Mouse (Mus musculus): Measurements from ENCODE around the gene Zfp746. TPM values are rescaled to one million over a fixed set of nuclear protein-coding genes. Genes with fewer than 3 reads are reported as not detected.
A peak's percentile ranks its signal among the peaks of the same experiment; 100 is the strongest.
"Not testable (repeated sequence)": the region's sequence is repeated elsewhere in the genome, so short reads cannot be mapped to it uniquely, and the experiment has no call there.

The Zfp746 gene
- polyA plus RNA-seq (2014; fragmentation: Nextera tagmentation; extraction: Ambion mirVana): 11.5 and 14.5 TPM in 2 replicates

GRCm38 (mm10) chr6:48086471-48086878, at the start of gene Zfp746:
Gene Zfp746, minus strand, starts transcription at chr6:48086593.
- H3K27ac ChIP-seq (ENCODE audit: low read depth, low read length): peak within 1 kb of the TSS; percentile 78
- H3K4me2 ChIP-seq: peak within 1 kb of the TSS; percentile 89
- WGBS: under 1% methylated on average over 47 of the region's 53 CpGs
- no peaks in the 10 kb centered on the region for H3K9me3 ChIP-seq (ENCODE audit: control insufficient read depth, low read length)
- H3K27me3 ChIP-seq (replicated peaks; ENCODE audit: control insufficient read depth, insufficient read depth, low read length): no peaks in the 10 kb centered on the region
- peak within 1 kb of the TSS; percentile 73 for H3K4me3 ChIP-seq (ENCODE audit: low read depth, low read length)
- peak within 1 kb of the TSS; percentile 83 for H3K9ac ChIP-seq (ENCODE audit: low read depth, low read length)
- ATAC-seq (replicated peaks; ENCODE audit: low FRiP score) (peak; percentile 92), DNase-seq (ENCODE audit: low spot score) (peak; percentile 89)
- H3K36me3 ChIP-seq (ENCODE audit: control insufficient read depth, insufficient read depth, low read length): peaks cover 15% of the 10 kb centered on the region
- peaks cover 18% of the 10 kb centered on the region for H3K4me1 ChIP-seq (replicated peaks; ENCODE audit: control insufficient read depth, insufficient read depth, low read length)

GRCm38 (mm10) chr6:48121092-48121491, 34.7 kb upstream of the Zfp746 start:
- H3K27ac ChIP-seq (ENCODE audit: low read depth, low read length); H3K36me3 ChIP-seq (ENCODE audit: control insufficient read depth, insufficient read depth, low read length); H3K9me3 ChIP-seq (ENCODE audit: control insufficient read depth, low read length); H3K4me1 ChIP-seq (replicated peaks; ENCODE audit: control insufficient read depth, insufficient read depth, low read length); H3K9ac ChIP-seq (ENCODE audit: low read depth, low read length); H3K4me3 ChIP-seq (ENCODE audit: low read depth, low read length); H3K4me2 ChIP-seq; H3K27me3 ChIP-seq (replicated peaks; ENCODE audit: control insufficient read depth, insufficient read depth, low read length): not testable (repeated sequence)
- ATAC-seq (replicated peaks; ENCODE audit: low FRiP score): peak; percentile 74
- WGBS: 77% methylated on average over 4 of the region's 4 CpGs
- DNase-seq (ENCODE audit: low spot score): peak; percentile 64

DNA sequence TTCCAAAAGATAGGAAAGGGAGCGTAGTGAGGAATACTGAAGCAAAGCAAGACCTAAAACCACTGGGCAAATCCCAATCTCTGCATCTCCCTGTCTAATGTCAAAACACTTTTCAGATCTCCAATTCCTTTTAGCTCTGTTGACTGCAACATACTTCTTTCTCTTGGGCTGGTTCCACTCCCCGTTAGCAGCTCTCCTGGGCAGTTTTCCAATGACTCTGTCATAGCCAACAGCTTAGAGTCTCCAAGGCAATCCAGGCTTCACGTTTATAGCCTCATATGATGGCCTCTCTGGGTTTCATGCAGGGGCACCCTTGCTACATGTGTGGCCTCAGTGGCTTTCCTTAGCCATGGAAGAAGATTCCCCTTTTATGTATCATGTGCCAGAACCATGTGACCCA, 29.6 kb upstream of the Zfp746 start:
- WGBS: 74% methylated on average over 3 of the region's 3 CpGs
- Histone ChIP-seq H3K27me3 (replicated peaks; ENCODE audit: control insufficient read depth, insufficient read depth, low read length) (no peaks in the 10 kb centered on the region), H3K9ac (ENCODE audit: low read depth, low read length) (no peak overlapping the region), H3K4me3 (ENCODE audit: low read depth, low read length) (no peak overlapping the region), H3K27ac (ENCODE audit: low read depth, low read length) (no peak overlapping the region), H3K4me1 (replicated peaks; ENCODE audit: control insufficient read depth, insufficient read depth, low read length) (no peaks in the 10 kb centered on the region), H3K9me3 (ENCODE audit: control insufficient read depth, low read length) (no peaks in the 10 kb centered on the region), H3K4me2 (no peak overlapping the region), H3K36me3 (ENCODE audit: control insufficient read depth, insufficient read depth, low read length) (no peaks in the 10 kb centered on the region)
- ATAC-seq (replicated peaks; ENCODE audit: low FRiP score): no peak
- no peak for DNase-seq (ENCODE audit: low spot score)

GRCm38 (mm10) chr6:48086957-48087715, 743 bp upstream of the Zfp746 start:
- 30% methylated on average over 14 of the region's 14 CpGs for WGBS
- Histone ChIP-seq H3K4me1 (replicated peaks; ENCODE audit: control insufficient read depth, insufficient read depth, low read length) (peaks cover 18% of the 10 kb centered on the region), H3K9ac (ENCODE audit: low read depth, low read length) (no peak overlapping the region), H3K4me3 (ENCODE audit: low read depth, low read length) (peak overlapping the region; percentile 73), H3K27ac (ENCODE audit: low read depth, low read length) (no peak overlapping the region), H3K27me3 (replicated peaks; ENCODE audit: control insufficient read depth, insufficient read depth, low read length) (no peaks in the 10 kb centered on the region), H3K36me3 (ENCODE audit: control insufficient read depth, insufficient read depth, low read length) (peaks cover 13% of the 10 kb centered on the region), H3K4me2 (peak overlapping the region; percentile 89), H3K9me3 (ENCODE audit: control insufficient read depth, low read length) (no peaks in the 10 kb centered on the region)
- DNase-seq (ENCODE audit: low spot score): no peak
- no peak for ATAC-seq (replicated peaks; ENCODE audit: low FRiP score)

DNA sequence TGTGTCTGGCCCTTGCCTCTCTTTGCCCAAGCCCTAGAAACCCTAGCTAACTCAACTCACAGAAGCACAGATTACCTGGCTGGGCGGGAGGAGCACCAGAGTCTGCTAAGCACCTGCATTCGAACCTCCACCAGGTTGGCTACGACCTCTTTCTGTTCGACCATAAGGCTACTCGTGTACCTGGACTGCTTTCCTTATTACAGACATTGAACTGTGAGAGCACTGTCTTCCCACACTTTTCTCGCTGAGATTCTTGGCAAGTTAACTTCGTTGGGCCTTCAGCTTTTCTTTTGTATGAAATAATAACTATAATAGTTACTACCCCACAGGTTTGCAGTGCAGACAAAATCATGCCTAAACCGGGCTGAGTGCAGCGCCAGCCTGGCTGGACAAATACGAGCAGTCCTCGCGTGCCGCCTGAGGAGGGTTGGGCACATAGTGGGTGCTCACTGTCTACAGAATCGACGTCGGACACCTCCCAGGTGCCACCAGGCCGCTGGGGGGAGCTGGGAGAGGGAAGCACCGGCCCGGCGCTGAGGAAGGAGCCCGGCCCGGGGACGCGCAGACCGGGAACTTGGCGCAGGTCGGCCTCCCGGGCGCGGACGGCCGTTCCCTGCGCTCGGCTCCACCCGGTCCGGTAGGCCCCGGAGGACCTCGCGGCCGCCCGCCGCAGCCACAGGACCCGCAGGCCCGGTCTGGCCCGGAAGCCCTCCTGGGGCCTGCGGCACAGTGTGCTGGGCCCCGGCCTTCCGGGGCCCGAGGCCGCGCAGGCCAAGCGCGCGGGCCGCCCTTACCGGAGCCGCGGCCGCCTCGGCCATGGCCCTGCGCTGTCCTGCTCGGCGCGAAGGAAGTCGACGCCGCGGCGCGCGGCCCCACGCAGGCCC, 630 bp downstream of the Zfp746 start:
- Histone ChIP-seq H3K27ac (ENCODE audit: low read depth, low read length) (peak overlapping the region; percentile 78), H3K9me3 (ENCODE audit: control insufficient read depth, low read length) (no peaks in the 10 kb centered on the region), H3K4me1 (replicated peaks; ENCODE audit: control insufficient read depth, insufficient read depth, low read length) (peaks cover 18% of the 10 kb centered on the region), H3K27me3 (replicated peaks; ENCODE audit: control insufficient read depth, insufficient read depth, low read length) (no peaks in the 10 kb centered on the region), H3K4me3 (ENCODE audit: low read depth, low read length) (peak overlapping the region; percentile 73), H3K36me3 (ENCODE audit: control insufficient read depth, insufficient read depth, low read length) (peaks cover 22% of the 10 kb centered on the region), H3K4me2 (peak overlapping the region; percentile 89), H3K9ac (ENCODE audit: low read depth, low read length) (peak overlapping the region; percentile 83)
- DNase-seq (ENCODE audit: low spot score) (peak; percentile 71), ATAC-seq (replicated peaks; ENCODE audit: low FRiP score) (peak; percentile 86)
- whole genome bisulfite sequencing: 3% methylated on average over 54 of the region's 72 CpGs

GRCm38 (mm10) chr6:48083733-48084191, 2.6 kb downstream of the Zfp746 start:
- WGBS: 81% methylated on average over 6 of the region's 6 CpGs
- H3K4me3 ChIP-seq (ENCODE audit: low read depth, low read length): no peak overlapping the region
- H3K36me3 ChIP-seq (ENCODE audit: control insufficient read depth, insufficient read depth, low read length): peaks cover 36% of the 10 kb centered on the region
- no peaks in the 10 kb centered on the region for H3K27me3 ChIP-seq (replicated peaks; ENCODE audit: control insufficient read depth, insufficient read depth, low read length)
- ATAC-seq (replicated peaks; ENCODE audit: low FRiP score): no peak
- H3K9me3 ChIP-seq (ENCODE audit: control insufficient read depth, low read length): no peaks in the 10 kb centered on the region
- no peak overlapping the region for H3K27ac ChIP-seq (ENCODE audit: low read depth, low read length)
- no peak for DNase-seq (ENCODE audit: low spot score)
- H3K4me1 ChIP-seq (replicated peaks; ENCODE audit: control insufficient read depth, insufficient read depth, low read length): peaks cover 18% of the 10 kb centered on the region
- H3K9ac ChIP-seq (ENCODE audit: low read depth, low read length): no peak overlapping the region
- no peak overlapping the region for H3K4me2 ChIP-seq

DNA sequence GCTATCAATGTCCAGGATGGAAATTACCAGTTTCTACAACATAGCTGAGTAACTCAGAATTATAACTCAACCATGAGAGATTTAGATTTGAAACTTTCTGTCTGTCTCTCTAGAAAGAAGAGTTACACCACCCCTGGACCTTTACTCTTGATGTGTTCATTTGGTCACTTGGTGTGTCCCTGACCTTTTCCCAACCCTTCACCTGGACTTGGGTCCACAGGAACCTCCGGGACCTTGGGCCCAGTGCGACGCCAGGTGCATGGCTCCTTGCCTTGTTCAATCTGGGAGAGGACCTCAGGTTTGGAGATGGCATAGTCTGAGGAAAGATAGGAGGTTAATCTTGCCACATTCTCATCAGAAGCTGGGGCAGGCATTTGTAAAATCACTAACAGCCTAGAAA, 4.4 kb downstream of the Zfp746 start:
- Histone ChIP-seq H3K4me2 (no peak overlapping the region), H3K27me3 (replicated peaks; ENCODE audit: control insufficient read depth, insufficient read depth, low read length) (no peaks in the 10 kb centered on the region), H3K4me1 (replicated peaks; ENCODE audit: control insufficient read depth, insufficient read depth, low read length) (peaks cover 18% of the 10 kb centered on the region), H3K9ac (ENCODE audit: low read depth, low read length) (no peak overlapping the region), H3K9me3 (ENCODE audit: control insufficient read depth, low read length) (no peaks in the 10 kb centered on the region), H3K27ac (ENCODE audit: low read depth, low read length) (no peak overlapping the region), H3K36me3 (ENCODE audit: control insufficient read depth, insufficient read depth, low read length) (peaks cover 42% of the 10 kb centered on the region), H3K4me3 (ENCODE audit: low read depth, low read length) (no peak overlapping the region)
- 95% methylated on average over 3 of the region's 3 CpGs for WGBS
- ATAC-seq (replicated peaks; ENCODE audit: low FRiP score) (no peak), DNase-seq (ENCODE audit: low spot score) (no peak)

DNA sequence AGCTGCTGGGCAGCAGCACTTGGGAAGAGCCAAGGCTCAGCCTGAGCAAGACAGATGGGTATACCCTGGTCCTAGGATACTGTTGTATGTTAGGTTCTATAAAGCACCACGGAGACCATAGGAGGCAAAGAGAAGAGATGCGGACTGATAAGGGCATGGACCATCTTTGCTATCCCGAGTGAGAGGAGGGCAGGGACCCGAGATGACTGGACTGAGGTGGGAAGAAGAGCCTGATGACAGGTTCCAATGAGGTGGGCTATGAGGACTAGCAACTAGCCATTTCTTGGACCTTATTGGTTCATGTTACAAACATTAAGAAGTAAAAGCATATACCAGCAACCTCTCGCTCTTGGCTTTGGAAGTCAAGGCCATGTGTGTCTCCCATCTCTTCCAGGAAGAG, 5.4 kb downstream of the Zfp746 start:
- Histone ChIP-seq H3K36me3 (ENCODE audit: control insufficient read depth, insufficient read depth, low read length) (peaks cover 42% of the 10 kb centered on the region), H3K9ac (ENCODE audit: low read depth, low read length) (no peak overlapping the region), H3K4me1 (replicated peaks; ENCODE audit: control insufficient read depth, insufficient read depth, low read length) (peaks cover 18% of the 10 kb centered on the region), H3K4me3 (ENCODE audit: low read depth, low read length) (no peak overlapping the region), H3K4me2 (no peak overlapping the region), H3K9me3 (ENCODE audit: control insufficient read depth, low read length) (no peaks in the 10 kb centered on the region), H3K27ac (ENCODE audit: low read depth, low read length) (no peak overlapping the region), H3K27me3 (replicated peaks; ENCODE audit: control insufficient read depth, insufficient read depth, low read length) (no peaks in the 10 kb centered on the region)
- 91% methylated on average over 5 of the region's 5 CpGs for WGBS
- no peak for DNase-seq (ENCODE audit: low spot score)
- no peak for ATAC-seq (replicated peaks; ENCODE audit: low FRiP score)

Measured in liver, embryonic 11.5 days (tissue).